Mouse (Mus musculus) frontal cortex, postnatal 25 days (tissue): ENCODE data around the gene Egfem1.

Experiments used
- DNase-seq, 2 experiments: peaks; one replicate each; pipeline ENCODE4 v3.0.0; 2022; ENCODE audit warnings: low spot score in 2 of 2

The Egfem1 gene

DNA sequence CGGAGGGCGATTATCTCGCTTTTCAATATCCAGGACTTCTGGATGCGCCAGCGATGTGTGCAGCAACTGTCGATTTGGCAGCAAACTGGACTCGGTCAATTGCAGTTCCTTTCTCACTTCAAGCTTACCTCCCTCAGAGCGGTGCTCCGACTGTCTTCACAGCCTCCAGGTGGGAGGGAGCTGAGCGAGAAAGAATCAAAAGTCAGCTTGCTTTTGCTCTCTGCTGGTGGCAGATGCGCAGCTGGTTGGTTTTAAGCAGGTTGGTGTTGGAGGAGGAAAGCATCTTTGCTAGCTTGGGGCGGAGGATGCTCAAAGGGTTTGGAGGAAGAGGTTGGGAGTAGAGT lies at the start of gene Egfem1:
Gene Egfem1, plus strand, starts transcription at position 72 of the 344 bp plus-strand sequence.
- peak in 1 of 2 experiments; percentile 15 for DNase-seq

GRCm38 (mm10) chr3:29033107-29033506 lies 48.7 kb upstream of the Egfem1 start:
- DNase-seq, result no peak

- DNase-seq, result peak in 1 of 2 experiments; percentile 16
These were observed 45.7 kb upstream of the Egfem1 start for GRCm38 (mm10) chr3:29036146-29036545.

DNA sequence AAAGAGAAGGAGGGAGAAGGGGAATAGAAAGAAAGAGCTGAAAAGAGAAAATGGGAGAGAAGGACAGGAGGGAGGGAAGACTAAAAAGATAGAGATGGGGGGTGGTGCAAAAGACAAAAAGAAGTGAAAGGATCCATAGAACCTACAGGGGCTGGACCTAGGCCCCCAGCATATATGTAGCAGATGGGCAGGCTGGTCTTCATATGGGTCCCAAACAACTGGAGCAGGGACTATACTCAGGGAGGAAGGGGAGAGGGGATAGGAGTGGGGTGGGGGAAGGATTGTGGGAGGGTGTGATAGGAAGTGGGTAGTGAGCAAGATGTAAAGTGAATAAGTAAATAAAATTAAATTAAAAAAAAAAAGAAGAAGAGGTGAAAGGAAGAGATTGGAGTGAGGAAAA lies 45.2 kb upstream of the Egfem1 start:
- DNase-seq, result no peak

GRCm38 (mm10) chr3:29040064-29040463 lies 41.8 kb upstream of the Egfem1 start:
- no peak for DNase-seq

GRCm38 (mm10) chr3:29046281-29046680 lies 35.5 kb upstream of the Egfem1 start:
- DNase-seq, result no peak

- no peak for DNase-seq
These were observed 34.4 kb upstream of the Egfem1 start for GRCm38 (mm10) chr3:29047273-29047932.

GRCm38 (mm10) chr3:29063156-29063555 lies 18.7 kb upstream of the Egfem1 start:
- DNase-seq, result no peak

DNA sequence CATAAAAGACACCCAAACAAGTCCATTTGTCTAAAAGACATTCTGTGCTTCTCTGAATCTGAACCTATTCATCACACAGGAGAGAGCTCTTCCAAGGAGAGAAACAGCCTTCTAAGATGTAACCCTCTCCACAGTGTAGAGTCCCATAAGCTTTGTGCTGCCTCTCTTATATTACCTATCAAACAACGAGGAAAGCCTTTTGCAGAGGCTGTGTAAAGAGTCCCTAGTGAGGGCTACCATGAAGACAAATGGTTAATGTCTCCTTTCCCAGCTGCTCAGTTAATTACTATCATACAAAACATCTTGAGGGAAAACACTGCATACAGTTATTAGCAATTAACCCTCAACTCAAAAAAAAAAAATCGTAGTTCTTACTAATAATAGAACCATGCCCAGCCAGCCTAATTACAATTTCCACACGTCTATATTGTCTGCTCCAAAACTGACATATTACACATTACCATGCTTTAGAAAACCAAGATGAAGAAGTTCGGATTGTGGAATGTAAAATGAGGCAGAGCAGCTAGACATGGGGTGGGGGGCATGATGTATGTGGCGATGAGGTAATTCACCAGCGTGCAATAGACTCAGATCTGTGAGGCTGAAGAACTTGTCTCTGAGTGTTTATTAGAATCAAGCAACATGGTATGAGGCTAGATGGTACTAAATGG lies 13.3 kb upstream of the Egfem1 start:
- no peak for DNase-seq

DNA sequence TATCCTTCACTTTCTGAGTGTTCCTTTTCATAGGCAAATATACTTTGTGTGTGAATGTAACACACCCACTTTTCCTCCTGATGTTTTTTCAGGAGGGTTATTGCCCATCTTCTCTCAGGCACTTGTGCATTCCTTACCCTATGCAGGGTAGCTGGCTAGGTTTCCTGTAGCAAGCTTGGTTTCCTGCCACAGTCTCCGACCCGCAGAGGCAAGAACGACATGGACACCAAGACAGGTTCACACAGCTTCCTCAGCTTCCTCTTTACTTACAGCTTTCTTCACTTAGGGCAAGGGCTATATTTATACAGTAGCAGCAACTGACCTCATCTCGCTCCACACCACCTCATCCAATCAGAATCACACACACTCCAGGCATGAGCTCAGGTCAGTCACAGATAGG lies 10.5 kb upstream of the Egfem1 start:
- no peak for DNase-seq

GRCm38 (mm10) chr3:29081517-29081916 lies 306 bp upstream of the Egfem1 start:
- DNase-seq, result peak in 1 of 2 experiments; percentile 13

GRCm38 (mm10) chr3:29082296-29082995 lies 623 bp downstream of the Egfem1 start:
- peak; percentile 25 to 33 for DNase-seq

GRCm38 (mm10) chr3:29082996-29083350 lies 1.1 kb downstream of the Egfem1 start:
- no peak for DNase-seq

DNA sequence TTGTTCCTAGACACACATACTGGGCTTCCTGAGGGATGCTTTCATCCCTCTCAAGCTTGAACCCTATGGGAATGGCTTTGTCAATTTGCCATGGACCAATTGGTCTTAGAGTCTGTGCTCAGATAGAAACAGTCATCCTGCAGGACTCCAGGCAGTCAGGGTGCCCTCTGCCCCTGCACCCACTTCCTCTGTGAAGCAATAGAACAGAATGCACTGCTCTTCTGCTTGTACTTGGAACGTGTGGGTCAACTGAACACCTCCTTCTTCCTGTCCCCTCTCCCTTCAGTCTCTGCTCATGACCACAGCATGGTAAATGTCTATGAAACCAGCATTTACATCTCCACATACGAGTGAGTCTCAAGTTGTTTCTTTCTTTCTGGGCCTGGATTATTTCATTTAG lies 16.6 kb downstream of the Egfem1 start:
- DNase-seq, result no peak

DNA sequence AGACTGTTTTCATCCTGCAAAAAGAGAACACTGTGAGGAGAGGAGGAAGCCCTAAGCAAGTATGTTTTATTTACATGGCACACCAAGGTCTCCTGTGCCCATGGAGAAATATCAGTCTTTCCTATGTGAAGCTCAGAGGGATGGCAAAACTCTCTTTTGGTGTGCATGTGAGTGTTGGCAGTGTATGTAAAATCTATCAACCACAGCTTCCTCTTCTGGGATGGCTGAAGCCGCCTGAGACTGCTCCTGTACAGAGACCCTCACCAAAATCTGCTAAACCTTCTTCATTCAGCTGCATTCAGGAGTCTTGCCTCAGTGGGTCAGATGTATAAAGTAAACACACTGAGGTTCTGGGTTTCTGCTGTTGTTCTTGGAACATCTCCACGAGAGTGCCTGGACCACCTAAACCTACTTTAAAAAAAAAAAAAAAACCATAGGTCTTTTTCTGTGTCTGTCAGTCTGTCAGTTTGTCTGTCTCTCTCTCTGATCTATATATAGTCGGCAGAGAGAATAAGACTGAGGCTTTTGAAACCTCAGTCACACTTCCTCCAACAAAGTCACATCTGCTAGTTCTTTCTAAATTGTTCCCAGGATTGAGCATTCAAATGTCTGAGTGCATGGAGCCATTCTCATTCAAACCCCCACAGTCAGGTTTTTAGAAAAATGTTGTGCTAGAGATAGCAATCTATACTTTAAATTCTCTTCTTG lies 24.3 kb downstream of the Egfem1 start:
- DNase-seq, result no peak

DNA sequence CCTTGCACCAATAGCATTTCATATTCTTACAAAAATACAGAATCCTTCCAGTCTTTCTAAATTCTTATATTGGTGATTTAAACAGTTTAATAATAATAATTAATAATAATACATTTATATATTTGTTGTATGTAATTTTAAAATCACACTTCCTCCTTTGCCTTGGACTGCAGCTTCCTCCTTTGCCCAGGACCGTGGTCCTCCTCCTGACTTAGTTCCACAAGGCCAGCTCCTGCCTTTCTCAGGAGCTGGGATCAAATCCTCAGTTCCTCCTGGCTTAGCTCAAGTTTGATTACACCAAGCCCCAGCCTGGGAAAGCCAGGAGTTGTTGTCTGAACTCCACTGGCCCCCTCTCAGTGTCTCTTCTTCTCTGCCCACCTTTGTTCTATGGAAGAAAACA lies 25.3 kb downstream of the Egfem1 start:
- no peak for DNase-seq

DNA sequence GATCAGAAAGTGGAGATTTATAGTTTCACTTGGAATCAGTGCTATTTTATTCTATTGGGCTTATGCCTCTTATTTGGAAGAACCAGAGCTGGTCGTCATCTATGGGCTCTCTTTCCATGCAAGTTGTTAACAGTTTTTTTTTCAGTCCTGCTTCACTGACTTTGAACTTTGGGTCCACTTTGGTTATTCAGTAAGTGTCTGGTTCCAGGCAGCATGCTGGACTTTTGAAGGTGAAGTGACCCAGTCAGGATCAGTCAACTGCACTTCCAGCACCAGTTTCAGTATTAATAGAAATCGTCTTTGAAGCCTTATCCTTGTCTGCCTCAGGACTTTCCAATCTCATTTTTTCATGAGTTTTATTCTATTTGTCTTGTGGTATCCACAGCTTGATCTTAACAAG lies 28.5 kb downstream of the Egfem1 start:
- no peak for DNase-seq

DNA sequence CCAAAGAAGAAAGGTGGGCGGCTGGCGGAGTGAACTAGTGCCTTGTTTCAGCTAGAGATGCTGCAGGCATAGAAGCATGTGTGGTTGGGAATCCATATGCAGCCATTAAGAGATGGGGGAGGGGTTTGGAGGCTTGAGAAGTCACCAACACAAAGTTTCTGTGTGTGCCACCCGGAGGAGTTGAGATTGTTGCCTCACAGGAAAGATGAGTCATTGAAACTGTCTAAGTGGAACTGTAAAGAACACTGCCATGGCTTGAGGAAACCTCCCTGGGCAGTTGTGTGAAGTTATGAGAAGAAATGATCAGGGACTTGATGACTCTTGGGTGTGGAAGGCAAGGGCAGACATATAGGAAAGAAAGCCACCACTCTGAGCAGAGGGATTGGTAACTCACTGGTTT lies 32.7 kb downstream of the Egfem1 start:
- no peak for DNase-seq

DNA sequence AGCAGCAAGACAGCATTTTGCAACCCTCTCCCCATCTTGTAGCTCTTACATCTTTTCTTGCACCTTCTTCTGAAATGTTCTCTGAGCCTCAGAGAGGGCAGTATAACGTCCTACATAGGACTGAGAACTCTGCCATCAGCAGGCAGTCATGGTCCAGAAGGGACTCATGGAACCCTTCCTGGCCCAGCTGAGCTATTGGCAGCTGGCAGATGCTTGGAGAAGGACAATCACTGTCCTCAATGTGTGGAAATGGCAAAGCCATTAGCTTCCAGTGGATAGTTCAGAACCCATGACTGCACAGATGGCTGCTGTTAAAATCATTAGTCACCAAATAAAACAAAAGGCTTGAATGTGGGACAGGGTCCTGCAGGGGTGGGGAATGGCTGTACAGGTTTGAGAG lies 35.6 kb downstream of the Egfem1 start:
- DNase-seq, result no peak

DNA sequence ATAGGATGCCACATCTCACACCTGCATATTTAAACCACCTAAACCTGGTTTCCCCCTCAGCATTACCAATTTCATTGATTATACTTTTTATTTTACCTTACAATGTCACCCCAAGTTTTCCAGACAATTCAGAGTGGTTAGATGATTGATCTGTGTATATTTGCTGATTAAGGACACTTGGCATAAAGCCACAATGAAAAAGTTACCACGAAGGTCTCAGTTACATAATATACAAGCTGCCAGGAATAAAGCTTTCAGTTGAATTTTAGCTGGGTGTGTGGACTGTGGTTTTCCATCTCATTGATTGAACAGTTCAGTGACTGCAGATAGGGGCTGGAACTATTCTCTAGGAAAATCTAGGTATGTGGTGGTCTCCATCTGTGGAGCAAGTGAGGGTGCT lies 40.7 kb downstream of the Egfem1 start:
- DNase-seq, result no peak

DNA sequence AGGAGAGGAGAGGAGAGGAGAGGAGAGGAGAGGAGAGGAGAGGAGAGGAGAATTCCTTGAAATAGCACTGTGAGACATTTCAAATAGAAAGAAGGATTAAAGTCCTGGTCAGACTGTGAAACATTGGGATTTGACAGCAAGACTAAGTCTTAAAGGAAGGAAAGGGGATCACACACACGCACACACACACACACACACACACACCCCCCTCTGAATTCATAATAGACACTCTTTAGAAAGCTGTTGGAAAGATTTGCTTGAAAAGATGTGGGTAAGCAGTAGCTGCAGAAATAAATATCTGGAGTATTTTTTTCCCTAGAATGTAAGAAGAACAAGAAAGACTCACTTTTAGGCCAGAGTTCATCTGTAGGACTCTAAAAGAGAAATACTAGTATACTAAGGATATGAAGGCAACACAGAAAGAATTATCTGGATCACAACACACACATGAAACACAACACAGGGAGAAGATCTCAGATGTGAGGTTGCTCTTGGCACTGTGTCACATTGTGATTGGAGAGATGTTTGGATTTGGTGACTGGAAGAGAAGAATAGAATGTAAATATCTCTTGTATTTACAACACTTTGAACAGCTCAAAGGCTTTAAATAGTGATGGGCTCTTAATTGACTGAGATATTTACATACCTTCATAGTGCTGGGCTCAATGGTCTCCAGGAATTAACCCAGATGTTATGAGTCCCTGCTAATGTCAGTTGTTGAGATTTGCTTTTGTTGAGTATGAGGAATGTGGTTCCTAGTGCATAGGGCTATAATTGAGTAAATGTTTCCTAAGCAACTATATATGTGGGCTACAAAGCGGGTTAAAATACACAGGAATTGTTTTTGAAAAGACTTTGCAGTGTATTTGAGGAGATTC lies 50.5 kb downstream of the Egfem1 start:
- DNase-seq, result no peak

- no peak for DNase-seq
These were observed 52.7 kb downstream of the Egfem1 start for GRCm38 (mm10) chr3:29134509-29134908.
